Mouse (Mus musculus) erythroblast, adult 5-6 weeks (primary cell): ENCODE measurements around the gene Slc43a3. TPM values are rescaled to one million over a fixed set of nuclear protein-coding genes. Genes with fewer than 3 reads are reported as not detected.
A peak's percentile ranks its signal among the peaks of the same experiment; 100 is the strongest.

Experiments
- ATAC-seq: replicated peaks from 2 replicates; pipeline ENCODE4 v1.8.0; 2016; ENCODE audit warnings: moderate number of reproducible peaks, mild to moderate bottlenecking, moderate TSS enrichment, inconsistent platforms; ENCODE audit not compliant: poor library complexity, low FRiP score, severe bottlenecking
- total RNA-seq, 2 experiments: library from RNA; stranded (forward) in 1 of 2; stranded (reverse) in 1 of 2; fragments of 150-400 nt in 1 of 2; fragments of 200-764, 138-1000 nt in 1 of 2; gene quantifications; 2 replicates each; pipeline versions ENCODE4 v1.2.3 to v1.2.4; 2015 to 2017; ENCODE audit warnings: low replicate concordance in 2 of 2

Gene Slc43a3
- total RNA-seq, 2 experiments from 2014 or later, result 227 to 247 TPM

DNA sequence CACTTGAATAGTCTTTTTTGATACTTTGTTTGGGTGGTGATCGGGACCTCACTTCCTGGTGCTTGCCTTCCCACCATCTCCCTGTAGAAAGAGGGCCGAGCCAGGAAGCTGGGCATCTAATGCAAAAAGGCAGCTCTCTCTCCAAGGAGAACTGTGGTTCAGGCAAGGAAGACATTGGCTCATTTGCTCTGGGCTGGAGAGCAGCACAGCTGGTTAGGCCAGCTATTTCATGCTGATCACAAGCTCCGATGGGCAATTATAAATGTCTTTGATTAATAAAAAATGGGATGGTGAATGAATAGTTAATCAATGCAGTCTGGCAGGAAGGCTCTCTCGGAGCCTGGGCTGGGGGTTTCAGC, 1.8 kb upstream of the Slc43a3 start:
- ATAC-seq, result no peak

DNA sequence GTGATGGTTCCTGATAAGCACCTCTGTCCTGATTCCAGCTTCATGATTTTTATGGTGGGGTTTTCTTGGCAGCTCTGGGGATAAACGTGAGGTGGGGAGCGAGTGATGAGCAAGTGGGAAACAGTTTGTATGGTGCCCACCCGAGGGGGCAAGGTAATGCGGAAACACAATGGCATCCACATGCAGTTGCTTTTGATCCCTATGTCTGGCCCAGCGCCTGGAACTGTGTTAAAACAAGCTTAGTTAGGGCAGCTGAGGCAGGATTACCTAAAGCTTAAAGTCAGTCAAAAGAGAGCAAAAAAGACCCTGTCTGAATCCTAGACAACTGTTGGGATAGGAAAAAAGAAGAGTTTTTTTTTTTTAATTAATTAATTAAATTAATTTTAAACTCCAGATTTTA, 1.3 kb upstream of the Slc43a3 start:
- ATAC-seq, result no peak

DNA sequence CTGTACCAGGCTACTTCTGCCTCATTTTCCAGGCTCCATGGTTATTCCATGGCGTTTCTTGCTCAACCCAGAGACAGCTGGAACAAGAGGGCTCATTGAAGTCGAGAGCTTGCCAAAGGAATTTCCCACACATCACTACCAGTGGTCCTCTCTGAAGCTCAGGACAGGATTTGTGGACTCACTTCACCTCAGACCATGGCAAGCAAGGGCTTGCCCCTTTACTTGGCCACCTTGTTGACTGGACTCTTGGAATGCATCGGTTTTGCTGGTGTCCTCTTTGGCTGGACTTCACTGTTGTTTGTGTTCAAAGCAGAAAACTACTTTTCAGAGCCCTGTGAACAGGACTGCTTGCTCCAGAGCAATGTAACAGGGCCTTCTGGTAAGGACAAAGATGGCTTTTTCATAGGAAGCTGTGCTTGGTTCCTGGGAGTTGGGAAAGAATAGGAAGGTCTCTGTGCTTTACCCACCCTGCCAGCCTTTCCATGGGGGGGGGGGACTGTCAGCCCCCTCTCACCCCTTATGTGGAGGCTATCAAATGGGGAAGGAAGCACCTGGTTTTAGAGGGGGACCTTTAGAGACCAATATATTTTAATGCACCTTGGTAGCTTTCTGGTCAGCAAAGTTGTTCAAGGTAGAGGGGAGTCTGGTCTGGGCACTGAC, 1.2 kb downstream of the Slc43a3 start:
- ATAC-seq, result 0 out of 2 replicates have a peak, but pooled peaks have one; percentile 1

DNA sequence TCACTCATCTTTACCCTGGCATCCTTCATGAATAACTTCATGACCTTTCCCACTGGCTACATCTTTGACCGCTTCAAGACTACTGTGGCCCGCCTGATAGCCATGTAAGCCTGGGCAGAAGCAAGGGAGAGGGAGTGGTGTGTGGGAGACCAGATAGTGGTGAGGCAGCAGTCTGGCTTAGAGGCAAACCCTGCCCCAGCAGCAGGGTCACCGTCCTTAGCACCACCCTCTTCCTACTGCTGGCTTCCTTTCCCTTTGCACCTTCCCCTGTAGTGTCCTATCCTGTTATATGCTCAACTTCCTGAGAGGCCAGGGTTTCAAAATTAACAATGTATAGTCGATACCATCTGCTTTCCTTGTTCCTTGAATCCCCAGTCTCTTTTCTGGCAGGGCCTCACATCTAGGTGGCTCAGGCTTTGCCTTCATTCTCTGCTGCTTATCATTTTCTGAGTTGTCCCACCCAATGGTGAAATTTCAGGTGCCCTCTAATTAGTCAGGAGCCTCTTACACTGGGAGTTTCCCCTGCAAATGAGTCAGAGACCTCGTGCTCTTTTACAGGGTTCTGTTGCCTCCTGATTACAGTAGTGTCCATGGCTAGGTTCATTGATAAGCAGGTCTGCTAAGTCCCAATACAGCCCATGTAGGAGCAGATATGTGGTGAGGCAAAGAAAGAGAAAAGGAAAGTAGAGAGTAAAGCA, 2.0 kb downstream of the Slc43a3 start:
- peak; percentile 82 for ATAC-seq

DNA sequence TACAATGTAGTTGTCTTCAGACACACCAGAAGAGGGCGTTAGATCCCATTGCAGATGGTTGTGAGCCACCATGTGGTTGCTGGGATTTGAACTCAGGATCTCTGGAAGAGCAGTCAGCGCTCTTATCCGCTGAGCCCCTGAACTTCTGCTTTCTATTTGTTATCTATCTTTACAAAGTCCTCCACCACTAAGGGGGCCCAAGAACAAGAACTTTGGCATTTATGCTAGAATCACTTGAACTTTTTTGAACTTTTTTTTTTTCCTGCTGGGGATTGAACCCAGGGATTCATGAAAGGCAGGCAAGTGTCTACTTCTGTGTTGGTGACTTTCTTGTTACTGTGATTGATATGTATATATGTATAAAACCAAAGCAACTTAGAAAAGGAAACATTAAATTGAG, 2.9 kb downstream of the Slc43a3 start:
- no peak for ATAC-seq

DNA sequence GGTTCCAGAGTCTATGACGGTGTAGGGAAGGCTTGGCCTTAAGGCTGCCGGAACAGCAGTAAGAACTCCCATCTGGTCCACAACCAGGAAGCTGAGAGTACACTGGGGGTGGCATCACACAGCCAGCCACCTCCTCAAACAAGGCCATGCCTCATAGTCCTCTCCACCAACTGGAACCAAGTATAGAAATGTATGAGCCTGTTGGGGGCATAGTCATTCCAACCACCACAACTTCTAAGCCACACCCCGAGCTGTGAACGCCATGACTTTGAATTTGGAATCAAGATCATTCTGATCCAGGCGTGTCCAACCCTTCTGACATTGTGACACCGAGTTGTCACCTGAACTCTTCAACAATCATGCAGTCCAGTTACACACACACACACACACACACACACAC, 3.3 kb downstream of the Slc43a3 start:
- peak; percentile 45 for ATAC-seq

DNA sequence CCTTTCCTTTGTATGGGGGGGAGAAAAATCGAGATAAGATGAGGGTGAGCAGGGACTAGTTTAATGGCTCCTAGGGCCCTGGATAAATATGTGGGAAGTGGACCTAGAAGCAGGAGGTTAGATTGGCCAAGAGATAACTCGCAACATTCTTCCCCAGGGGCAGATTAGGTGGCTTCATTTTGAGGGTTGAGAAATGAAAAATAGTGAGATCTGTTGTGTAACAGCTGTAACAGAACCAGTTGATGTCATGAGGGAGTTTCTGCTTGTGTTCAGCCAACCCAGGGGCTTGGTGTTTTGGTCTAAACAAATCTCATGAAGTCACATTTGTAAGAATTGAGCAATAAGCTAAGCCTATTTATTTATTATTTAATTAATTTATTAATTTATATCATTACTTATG, 5.0 kb downstream of the Slc43a3 start:
- no peak for ATAC-seq

DNA sequence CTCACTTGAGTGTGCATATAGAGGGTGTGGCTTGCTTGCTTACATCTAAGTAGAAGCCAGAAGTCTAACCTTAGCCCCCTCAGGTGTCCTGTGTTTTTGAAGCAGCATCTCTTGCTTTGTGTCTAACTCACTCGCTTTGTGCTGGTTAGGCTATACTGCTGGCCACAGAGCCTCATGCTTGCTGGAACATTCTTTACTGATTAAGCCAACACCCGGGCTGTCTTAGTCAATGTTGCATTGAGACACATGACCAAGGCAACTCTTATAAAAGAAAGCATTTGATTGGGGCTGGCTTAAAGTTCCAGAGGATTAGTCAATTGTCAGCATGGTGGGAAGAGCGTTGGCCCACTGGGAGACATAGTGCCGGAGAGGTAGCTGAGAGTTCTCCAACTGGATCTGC, 5.4 kb downstream of the Slc43a3 start:
- no peak for ATAC-seq

DNA sequence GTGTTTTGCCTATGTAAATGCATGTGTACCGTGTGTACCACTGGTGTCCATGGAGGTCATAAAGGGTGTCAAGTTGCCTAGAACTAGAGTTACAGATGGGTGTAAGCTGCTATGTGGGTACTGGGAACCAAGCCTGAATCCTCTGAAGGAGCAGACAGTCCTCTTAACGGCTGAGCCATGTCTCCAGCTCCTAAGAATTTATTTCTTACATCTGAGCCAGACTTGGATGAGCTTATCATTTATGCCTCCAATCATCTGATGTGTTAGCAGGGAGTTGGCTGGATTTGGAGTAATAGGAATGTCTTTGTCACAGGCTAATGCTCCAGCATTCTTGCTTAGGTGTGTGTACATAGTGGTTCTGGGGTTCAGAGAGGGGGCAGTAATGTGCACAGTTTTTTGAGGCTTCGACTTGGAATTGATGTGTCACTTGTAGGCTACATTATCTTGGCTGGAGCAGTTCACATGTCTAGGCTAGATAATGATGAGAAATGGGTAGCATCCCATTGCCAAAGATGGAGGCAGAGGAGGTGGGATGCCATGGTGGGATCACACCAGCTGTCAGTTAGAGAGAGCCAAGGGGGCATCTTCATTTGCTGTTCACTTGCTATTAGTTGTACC, 10.9 kb downstream of the Slc43a3 start:
- ATAC-seq, result peak; percentile 69

DNA sequence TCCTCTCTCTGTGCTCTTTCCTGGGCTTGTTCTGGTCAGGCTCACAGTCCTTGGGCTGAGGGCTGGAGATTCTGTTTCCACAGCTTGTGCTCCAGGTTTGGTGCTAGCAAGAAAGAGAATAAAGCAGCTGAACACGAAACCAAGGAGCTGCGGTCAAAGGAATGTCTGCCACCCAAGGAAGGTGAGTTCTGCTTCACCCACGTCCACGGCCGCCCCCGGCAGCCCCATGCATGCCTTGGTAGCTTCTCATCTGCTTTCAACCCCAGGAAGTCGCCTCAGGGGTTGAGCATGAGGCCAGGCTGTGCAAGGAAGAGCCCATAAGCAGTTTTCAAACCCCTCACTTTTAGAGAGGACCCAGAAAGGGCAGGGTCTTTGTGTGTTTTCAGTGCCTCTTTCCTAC, 11.9 kb downstream of the Slc43a3 start:
- no peak for ATAC-seq

DNA sequence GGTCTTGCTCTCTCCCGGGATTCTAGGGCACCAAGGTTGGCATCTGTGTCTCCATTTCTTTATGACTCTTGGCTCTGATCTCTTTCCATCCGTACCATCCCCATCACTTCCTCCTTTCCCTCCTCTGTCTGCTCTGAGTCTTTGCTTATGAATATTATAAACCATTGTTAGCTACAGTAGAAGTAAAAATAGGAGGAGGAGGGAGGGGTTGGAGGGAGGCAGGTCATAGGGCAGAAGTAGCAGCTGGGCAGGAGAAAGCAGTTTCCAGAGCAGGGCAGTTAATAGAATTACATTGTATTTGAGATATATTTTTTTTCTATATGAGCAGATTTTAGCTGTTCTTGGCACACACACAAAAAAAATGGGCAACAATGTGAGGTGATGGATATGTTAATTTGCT, 12.3 kb downstream of the Slc43a3 start:
- no peak for ATAC-seq

DNA sequence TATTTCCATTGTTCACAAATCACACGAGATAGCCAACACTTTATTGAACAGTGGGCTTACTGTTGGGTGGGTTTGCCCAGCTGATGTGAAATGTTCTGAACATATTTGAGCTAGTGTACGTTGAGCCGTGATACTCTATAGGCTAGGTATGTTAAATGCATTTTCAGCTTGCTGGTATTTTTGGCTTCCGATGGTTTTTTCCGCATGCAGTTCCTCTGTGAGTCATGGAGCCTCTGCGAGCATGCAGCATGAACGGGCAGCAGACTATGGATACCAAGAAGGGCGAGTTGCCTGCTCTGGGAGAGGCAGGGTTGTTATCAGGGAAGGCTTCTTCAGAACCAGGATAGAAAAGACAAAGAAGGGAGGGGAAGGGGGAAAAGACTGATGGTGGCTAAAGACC, 14.6 kb downstream of the Slc43a3 start:
- no peak for ATAC-seq

DNA sequence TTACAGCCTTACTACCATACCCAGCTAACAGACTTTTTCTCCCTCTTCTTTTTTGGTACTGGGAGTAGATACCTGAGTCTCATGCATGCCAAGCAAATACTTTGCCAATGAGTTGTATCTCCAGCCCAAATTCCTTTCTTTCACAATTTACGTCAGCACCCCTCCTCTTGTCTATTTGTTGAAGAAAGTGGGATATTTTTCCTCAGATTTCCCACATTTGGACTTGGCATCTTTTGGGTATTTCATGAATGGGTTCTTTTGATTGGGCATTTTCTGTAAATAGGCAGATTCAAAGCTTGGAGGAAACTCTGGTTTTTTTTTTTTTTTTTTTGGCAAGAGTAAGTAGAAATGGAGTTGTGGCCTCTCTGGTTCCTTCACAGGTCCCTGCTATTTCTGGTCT, 15.9 kb downstream of the Slc43a3 start:
- ATAC-seq, result no peak

DNA sequence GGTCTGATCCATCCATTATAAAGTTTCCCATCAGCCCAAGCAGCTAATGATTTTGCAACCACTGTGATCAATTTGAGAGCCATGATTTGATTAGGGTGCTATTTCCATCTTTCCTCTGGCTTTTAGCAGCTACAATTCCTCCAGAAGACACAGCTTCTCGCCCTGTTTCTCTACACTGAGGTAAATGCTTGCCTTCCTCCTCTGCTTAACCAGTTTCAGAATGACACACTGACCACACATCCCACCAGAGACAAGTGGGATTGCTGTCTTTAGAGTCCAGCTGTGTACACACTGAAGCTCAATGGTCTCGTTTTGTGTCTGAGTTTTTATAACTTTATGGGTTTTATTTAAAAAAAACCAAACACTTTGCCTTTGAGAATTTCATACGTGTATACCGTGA, 16.3 kb downstream of the Slc43a3 start:
- ATAC-seq, result no peak

DNA sequence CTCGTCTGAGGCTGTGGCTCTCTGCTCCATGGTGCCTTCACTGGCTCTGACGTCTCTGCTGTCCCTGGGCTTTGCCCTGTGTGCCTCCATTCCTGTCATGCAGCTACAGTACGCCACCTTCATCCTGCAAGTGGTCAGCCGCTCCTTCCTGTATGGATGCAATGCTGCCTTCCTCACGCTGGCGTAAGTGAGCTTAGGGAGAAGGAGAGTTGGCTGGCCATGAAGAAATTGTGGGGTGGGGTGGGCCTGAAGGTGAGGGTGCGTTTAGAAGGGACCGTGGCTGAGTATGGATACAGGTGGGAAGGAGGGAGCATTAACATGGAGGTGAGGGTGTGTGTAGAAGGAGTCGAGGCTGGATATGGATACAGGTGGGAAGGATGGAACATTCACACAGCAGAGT, 19.1 kb downstream of the Slc43a3 start:
- ATAC-seq, result no peak

DNA sequence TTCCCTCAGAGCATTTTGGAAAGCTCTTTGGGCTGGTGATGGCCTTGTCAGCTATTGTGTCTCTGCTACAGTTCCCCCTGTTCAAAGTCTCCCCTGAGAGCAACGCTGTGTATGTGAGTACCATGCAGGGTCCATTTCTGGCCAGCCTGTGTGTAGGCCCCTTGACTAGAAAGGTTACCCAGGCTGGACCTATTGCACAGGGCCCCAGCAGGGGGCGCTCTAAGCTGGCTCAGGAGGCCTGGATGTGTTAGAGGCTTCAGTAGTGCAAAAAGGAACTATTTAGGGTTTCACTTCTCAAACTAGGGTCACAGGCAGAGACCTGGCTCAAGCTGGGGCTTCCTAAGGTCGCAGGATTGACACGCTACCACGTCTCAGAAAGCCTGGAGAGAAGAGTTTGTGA, 19.9 kb downstream of the Slc43a3 start:
- peak; percentile 73 for ATAC-seq

DNA sequence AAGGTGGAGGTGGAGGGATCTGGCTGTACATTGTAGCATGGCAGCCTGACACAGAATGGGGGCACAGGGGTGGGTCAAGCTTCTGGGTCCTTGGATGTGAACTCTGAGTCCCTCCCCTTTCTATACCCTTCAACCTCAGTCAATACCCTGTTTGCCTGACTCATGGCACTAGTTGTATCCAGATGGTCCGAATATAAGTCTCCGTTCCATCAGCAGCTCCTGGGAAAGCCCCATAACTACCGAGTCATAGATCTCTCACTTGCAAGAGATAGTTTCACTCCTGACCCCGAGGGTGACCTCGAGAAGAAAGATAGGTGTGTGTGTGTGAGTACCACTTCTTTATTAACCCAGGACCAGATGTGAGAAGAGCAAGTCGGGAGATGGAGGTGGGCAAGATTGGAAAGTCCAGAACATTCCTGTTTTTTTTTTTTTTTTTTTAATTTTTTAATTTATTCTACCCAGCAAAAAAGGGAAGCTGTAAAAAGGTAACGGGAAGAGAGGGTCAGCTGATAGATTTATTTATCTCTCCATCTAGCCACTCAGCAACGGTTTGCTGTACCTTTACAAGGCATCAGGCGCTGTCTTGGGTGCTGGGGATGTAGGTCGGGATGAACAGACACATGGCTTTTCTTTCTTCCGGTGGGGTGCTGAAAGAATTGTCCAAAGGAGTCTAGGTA, 22.3 kb downstream of the Slc43a3 start:
- no peak for ATAC-seq

DNA sequence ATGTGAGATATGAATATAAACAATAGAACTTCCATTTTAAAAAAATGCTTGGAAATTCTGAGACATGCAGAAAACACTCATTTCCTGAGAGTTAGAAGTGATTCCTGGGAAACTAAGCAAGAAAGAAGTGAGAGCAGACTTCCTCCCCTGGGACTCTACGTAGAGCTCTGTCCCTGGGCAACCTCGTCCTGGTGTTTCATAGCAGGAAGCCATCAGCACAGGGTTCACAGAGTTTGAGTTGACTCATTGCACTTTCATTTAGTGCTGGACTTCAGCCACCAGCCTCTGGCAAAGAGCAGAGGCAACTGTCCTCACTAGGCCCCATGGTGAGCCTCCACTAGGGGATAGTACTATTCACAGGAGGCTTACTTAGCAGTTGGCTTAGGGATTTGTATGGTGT, 24.9 kb downstream of the Slc43a3 start:
- no peak for ATAC-seq

DNA sequence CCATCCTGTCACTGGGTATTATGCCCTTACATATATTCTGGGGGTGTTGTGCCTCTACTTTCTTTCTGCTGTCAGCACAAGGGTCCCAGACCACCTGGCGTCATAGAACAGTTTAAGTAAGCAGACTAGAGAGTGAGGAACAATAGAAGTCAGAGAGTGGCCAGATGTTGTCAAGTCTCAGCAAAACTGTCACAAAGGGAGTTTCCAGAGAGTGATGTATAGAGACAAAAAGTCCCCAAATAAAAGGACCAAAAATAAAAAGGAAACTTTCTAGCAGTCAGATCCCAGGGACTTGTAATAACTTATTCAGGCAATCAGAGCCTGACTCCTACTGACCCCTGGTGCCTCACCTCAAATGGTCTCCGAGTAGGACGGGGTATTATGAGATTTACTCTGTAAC, 25.5 kb downstream of the Slc43a3 start:
- no peak for ATAC-seq

DNA sequence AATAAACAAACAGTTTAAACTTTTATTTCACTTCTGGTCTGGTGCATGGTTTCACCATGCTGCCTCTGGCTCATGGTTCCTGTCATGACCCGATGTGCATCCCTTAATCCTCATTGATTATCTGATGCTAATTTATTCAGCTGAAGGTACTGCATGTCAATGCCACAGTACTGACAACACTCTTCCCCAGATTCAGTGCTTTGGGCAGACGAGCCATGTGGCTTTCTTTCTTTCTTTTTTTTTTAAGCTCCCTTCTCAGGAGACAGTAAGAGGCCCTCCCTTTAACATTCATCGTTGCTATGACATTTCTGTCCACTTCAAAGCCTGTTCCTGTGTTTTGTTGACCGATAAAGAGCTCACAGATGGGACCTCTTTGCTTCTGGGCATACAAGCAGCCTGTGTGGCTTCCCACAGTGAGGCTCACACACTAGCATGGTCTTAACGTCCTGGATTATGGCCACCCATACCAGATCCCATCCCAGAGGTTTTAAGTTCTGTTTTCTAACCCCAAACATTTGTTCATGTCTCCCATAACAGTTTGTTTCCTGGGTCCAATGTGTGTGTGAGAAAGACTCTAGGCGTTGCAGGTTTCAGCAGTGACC, 26.6 kb downstream of the Slc43a3 start:
- no peak for ATAC-seq
